Mouse (Mus musculus) olfactory bulb, adult 2 months (tissue): Measurements from ENCODE around the gene Olfr3. TPM values are rescaled to one million over a fixed set of nuclear protein-coding genes. Genes with fewer than 3 reads are reported as not detected.

ENCODE experiments used
- H3K27ac ChIP-seq: fragments of 200-500 bp; 2 replicates; pipeline ENCODE4 v1.5.1; 2012; ENCODE audit warnings: low read depth, low read length; ENCODE audit not compliant: insufficient read depth
- H3K4me1 ChIP-seq: fragments of 200-500 bp; 2 replicates; pipeline ENCODE4 v1.6.1; 2012; ENCODE audit warnings: low read length; ENCODE audit not compliant: control insufficient read depth, insufficient read depth
- H3K4me3 ChIP-seq: fragments of 200-500 bp; 2 replicates; pipeline ENCODE4 v1.5.1; 2012; ENCODE audit warnings: mild to moderate bottlenecking, low read depth, low read length, moderate library complexity; ENCODE audit not compliant: insufficient read depth
- CTCF ChIP-seq: fragments of 200-500 bp; IDR thresholded peaks from 2 replicates; pipeline ENCODE4 v1.5.1; 2012; ENCODE audit warnings: low read depth, mild to moderate bottlenecking, low read length, moderate library complexity; ENCODE audit not compliant: insufficient read depth
- POLR2A ChIP-seq: fragments of 200-500 bp; IDR thresholded peaks from 2 replicates; pipeline ENCODE4 v1.6.1; 2012; ENCODE audit warnings: mild to moderate bottlenecking, low read depth, low read length, moderate library complexity; ENCODE audit not compliant: insufficient read depth
- WGBS: fragments of 180-500 bp; shearing (Covaris S2); methylation state at CpG from one replicate; pipeline ENCODE4 v1.1.7; 2018; 5-methylcytosine and 5-hydroxymethylcytosine counted together
- polyA plus RNA-seq: library from polyadenylated mRNA; stranded (reverse); fragments of >200 nt; gene quantifications from 2 replicates; pipeline ENCODE4 v1.2.4, GENCODE M21; 2012; ENCODE audit warnings: low replicate concordance; ENCODE audit not compliant: missing spikeins, insufficient read depth, insufficient read length

Gene Olfr3
- polyA plus RNA-seq: not detected in 2 replicates

GRCm38 (mm10) chr2:36816932-36817331 is at the start of gene Olfr3:
Olfr3 (minus strand) TSS chr2:36817032.
- 70% methylated on average over 1 of the region's 1 CpGs for WGBS
- TF ChIP-seq POLR2A (no peak), CTCF (no peak)

DNA sequence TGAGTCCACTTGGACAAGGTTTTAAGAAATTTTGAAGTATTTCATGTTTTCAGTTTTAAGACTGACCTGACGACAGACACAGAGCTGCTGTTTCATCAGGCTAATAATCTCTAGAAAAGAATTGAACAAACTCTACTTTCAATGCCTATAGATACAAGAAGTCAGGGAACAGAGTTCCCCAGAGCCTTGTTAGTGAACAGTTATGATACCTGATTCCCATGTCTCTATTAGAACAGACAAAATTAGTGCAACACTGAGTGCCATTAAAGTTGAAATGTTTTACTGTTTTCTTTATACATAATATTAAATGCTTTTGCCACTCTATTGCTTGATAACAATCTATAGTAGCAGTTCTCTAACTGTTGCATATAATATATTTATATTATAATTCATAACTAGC is 45.7 kb upstream of the Olfr3 start, which contains the start of gene Olfr351:
TSS of gene Olfr351 (minus strand) at position 101 of the 400 bp plus-strand sequence.
- H3K4me1 ChIP-seq: no peaks in the 10 kb centered on the region
- no peak for TF ChIP-seq POLR2A
- TF ChIP-seq CTCF: no peak
- H3K27ac ChIP-seq: no peak within 1 kb of the TSS
- H3K4me3 ChIP-seq: no peak within 1 kb of the TSS
- 86% methylated on average over 1 of the region's 1 CpGs for WGBS

More at GRCm38 (mm10) chr2:36816932-36817331, at the start of gene Olfr3:
- Histone ChIP-seq H3K4me1 (no peaks in the 10 kb centered on the region), H3K4me3 (no peak within 1 kb of the TSS), H3K27ac (no peak within 1 kb of the TSS)

DNA sequence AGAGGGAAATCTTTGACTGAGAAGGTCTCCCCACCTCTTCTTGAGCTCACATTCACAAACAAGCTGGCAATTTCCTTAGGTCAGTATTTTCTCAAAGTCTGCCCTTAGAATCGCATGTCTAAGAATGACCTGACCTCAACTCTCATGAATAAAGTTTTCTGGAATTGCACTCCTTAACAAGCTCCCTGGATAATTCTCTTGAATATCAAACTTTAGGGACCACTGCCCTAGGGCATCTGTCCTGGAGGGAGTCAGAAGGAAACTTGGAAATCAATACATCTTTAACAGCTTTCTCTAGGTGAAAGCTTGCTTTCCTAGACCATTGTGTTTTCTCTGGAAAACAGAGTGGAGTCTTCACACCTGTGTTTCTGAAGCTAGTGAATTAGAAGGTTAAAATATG is 29.2 kb upstream of the Olfr3 start, which contains the start of gene Olfr350:
TSS of gene Olfr350 (plus strand) at position 301 of the 400 bp plus-strand sequence.
- no peak for TF ChIP-seq CTCF
- no peak for TF ChIP-seq POLR2A
- no peak within 1 kb of the TSS for H3K27ac ChIP-seq
- 90% methylated on average over 1 of the region's 1 CpGs for WGBS
- no peak within 1 kb of the TSS for H3K4me3 ChIP-seq
- H3K4me1 ChIP-seq: no peaks in the 10 kb centered on the region

DNA sequence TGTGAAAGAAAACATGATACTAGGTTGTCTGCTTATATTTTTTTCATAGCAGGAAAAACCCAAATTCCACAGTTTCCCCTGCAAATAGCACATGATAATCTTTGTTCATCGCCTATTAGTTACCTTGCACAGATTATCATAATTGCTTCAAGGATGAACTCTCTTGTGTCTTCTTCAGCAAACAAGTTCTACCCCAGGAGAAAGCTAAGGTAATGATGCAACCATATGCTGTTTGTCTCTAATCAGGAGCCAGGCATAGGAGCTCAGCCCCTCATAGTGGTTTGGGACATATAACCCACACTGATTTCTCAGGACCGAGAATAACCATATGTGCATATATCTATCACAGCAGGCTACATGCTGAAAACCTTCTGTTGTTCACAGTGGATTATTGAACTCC is 26.6 kb downstream of the Olfr3 start, which contains the start of gene Olfr50:
TSS of gene Olfr50 (plus strand) at position 301 of the 400 bp plus-strand sequence.
- WGBS: 71% methylated on average over 2 of the region's 2 CpGs
- no peak for TF ChIP-seq POLR2A
- TF ChIP-seq CTCF: no peak
- Histone ChIP-seq H3K27ac (no peak within 1 kb of the TSS), H3K4me1 (no peaks in the 10 kb centered on the region), H3K4me3 (no peak within 1 kb of the TSS)

DNA sequence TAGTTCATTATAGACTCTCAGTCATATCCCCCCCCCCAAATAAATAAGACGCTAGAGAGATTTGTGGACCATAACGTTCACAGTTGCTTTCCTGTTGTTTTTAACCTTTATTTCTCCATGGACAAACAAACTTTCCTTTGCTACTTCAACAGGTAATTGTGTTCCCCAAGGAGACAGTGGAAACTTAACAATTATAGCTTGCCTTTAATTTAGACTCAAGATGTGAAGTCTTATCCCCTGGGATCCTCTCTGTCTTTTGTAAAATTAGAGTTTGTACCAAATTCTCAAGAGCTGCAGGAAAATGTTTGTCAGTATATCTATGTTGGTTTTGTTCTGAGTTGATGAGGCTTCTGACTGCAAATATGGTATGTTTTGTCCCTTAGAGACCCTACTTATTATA is 32.9 kb downstream of the Olfr3 start, which contains the start of gene Olfr348:
TSS of gene Olfr348 (plus strand) at position 301 of the 400 bp plus-strand sequence.
- 65% methylated on average over 2 of the region's 2 CpGs for WGBS
- no peak within 1 kb of the TSS for H3K4me3 ChIP-seq
- no peak within 1 kb of the TSS for H3K27ac ChIP-seq
- H3K4me1 ChIP-seq: no peaks in the 10 kb centered on the region
- TF ChIP-seq CTCF: no peak
- TF ChIP-seq POLR2A: no peak

Other genes starting within 250 kb of the Olfr3 start
- not detected in 2 replicates for gene Olfr345, start 177.0 kb downstream of the Olfr3 start, polyA plus RNA-seq
- not detected in 2 replicates for gene Olfr346, start 131.2 kb downstream of the Olfr3 start, polyA plus RNA-seq
- gene Olfr347, start 85.1 kb downstream of the Olfr3 start, polyA plus RNA-seq: not detected in 2 replicates
- gene Olfr348, start 32.8 kb downstream of the Olfr3 start, polyA plus RNA-seq: not detected in 2 replicates
- gene Olfr50, start 26.5 kb downstream of the Olfr3 start, polyA plus RNA-seq: not detected in 2 replicates
- not detected in 2 replicates for gene Olfr350, start 29.3 kb upstream of the Olfr3 start, polyA plus RNA-seq
- gene Olfr351, start 45.6 kb upstream of the Olfr3 start, polyA plus RNA-seq: not detected in 2 replicates
- not detected in 2 replicates for gene Olfr352, start 51.4 kb upstream of the Olfr3 start, polyA plus RNA-seq
- gene Olfr353, start 75.9 kb upstream of the Olfr3 start, polyA plus RNA-seq: not detected in 2 replicates
- gene Olfr354, start 88.6 kb upstream of the Olfr3 start, polyA plus RNA-seq: not detected in 2 replicates
- not detected in 2 replicates for gene Olfr355, start 111.9 kb upstream of the Olfr3 start, polyA plus RNA-seq
- not detected in 2 replicates for gene Olfr356, start 120.1 kb upstream of the Olfr3 start, polyA plus RNA-seq
- gene Olfr357, start 176.8 kb upstream of the Olfr3 start, polyA plus RNA-seq: not detected in 2 replicates
- not detected in 2 replicates for gene Olfr358, start 192.3 kb upstream of the Olfr3 start, polyA plus RNA-seq
- gene Olfr360, start 248.7 kb upstream of the Olfr3 start, polyA plus RNA-seq: not detected in 2 replicates